Mouse (Mus musculus) kidney, adult 2 months (tissue): ENCODE results near the gene Kiss1r.

ENCODE experiments used
- CTCF ChIP-seq: fragments of 200-500 bp; conservative IDR thresholded peaks from 2 replicates; pipeline ENCODE4 v1.5.1; 2011; ENCODE audit warnings: low read depth, mild to moderate bottlenecking, control low read depth, low read length, moderate library complexity, mixed read lengths; ENCODE audit not compliant: insufficient read depth, insufficient read length
- POLR2A ChIP-seq: fragments of 200-500 bp; IDR thresholded peaks from one replicate; pipeline ENCODE4 v1.6.1; 2011; ENCODE audit warnings: low read depth, low read length, control low read depth

GRCm38 (mm10) chr10:79946752-79947322, 30.1 kb downstream of the Kiss1r start:
- TF ChIP-seq CTCF (no peak), POLR2A (no peak)
